Mouse (Mus musculus) lung, embryonic 15.5 days (tissue): ENCODE results near the gene Shisal1. TPM values are rescaled to one million over a fixed set of nuclear protein-coding genes. Genes with fewer than 3 reads are reported as not detected.

Experiments used
- ATAC-seq: fragments of 200-750 bp; cut with Nextera tagmentation; 2 replicates; pipeline ENCODE4 v1.8.0; 2017; ENCODE audit warnings: moderate number of reproducible peaks, borderline replicate concordance; ENCODE audit not compliant: low FRiP score, low TSS enrichment; ENCODE audit errors: extremely low read depth
- H3K27ac ChIP-seq: fragments of 300-500 bp; sonication (generic); 2 replicates; pipeline ENCODE4 v1.5.1; 2015; ENCODE audit warnings: moderate library complexity, mild to moderate bottlenecking, inconsistent platforms
- H3K27me3 ChIP-seq: fragments of 300-500 bp; sonication (generic); 2 replicates; pipeline ENCODE4 v1.6.1; 2015; ENCODE audit warnings: inconsistent platforms
- H3K36me3 ChIP-seq: fragments of 300-500 bp; sonication (generic); 2 replicates; pipeline ENCODE4 v1.6.1; 2015; ENCODE audit warnings: inconsistent platforms
- H3K4me1 ChIP-seq: fragments of 300-500 bp; sonication (generic); 2 replicates; pipeline ENCODE4 v1.6.1; 2015; ENCODE audit warnings: inconsistent platforms
- H3K4me2 ChIP-seq: fragments of 300-500 bp; sonication (generic); 2 replicates; pipeline ENCODE4 v1.6.1; 2015; ENCODE audit warnings: inconsistent platforms, mild to moderate bottlenecking, moderate library complexity
- H3K4me3 ChIP-seq: fragments of 300-500 bp; sonication (generic); 2 replicates; pipeline ENCODE4 v1.5.1; 2015; ENCODE audit warnings: mild to moderate bottlenecking, inconsistent platforms
- H3K9ac ChIP-seq: fragments of 300-500 bp; sonication (generic); 2 replicates; pipeline ENCODE4 v1.6.1; 2015; ENCODE audit warnings: inconsistent platforms
- H3K9me3 ChIP-seq: fragments of 300-500 bp; sonication (generic); 2 replicates; pipeline ENCODE4 v1.6.1; 2016; ENCODE audit warnings: inconsistent platforms
- WGBS: fragments of 180-500 bp; shearing (Covaris S2); methylation state at CpG from one replicate; pipeline ENCODE4 v1.1.7; 2015; 5-methylcytosine and 5-hydroxymethylcytosine counted together
- polyA plus RNA-seq: library from polyadenylated mRNA; unstranded; fragments of >200 nt; fragmentation: Nextera tagmentation; extraction: Ambion mirVana; gene quantifications from 2 replicates; pipeline ENCODE4 v1.2.1, GENCODE M21; 2015

The Shisal1 gene
- 1.1 and 1.3 TPM in 2 replicates for polyA plus RNA-seq

- Histone ChIP-seq H3K27ac (no peak within 1 kb of the TSS), H3K9me3 (no peaks in the 10 kb centered on the region), H3K36me3 (no peaks in the 10 kb centered on the region), H3K27me3 (peaks cover 68% of the 10 kb centered on the region), H3K4me2 (peak within 1 kb of the TSS; percentile 93), H3K4me1 (peaks cover 22% of the 10 kb centered on the region), H3K9ac (peak within 1 kb of the TSS; percentile 40), H3K4me3 (peak within 1 kb of the TSS; percentile 46)
- WGBS, result 10% methylated on average over 9 of the region's 9 CpGs
- no peak for ATAC-seq
Measured at GRCm38 (mm10) chr15:84446997-84447396, at the start of gene Shisal1. Gene Shisal1, minus strand, starts transcription at chr15:84447097.

DNA sequence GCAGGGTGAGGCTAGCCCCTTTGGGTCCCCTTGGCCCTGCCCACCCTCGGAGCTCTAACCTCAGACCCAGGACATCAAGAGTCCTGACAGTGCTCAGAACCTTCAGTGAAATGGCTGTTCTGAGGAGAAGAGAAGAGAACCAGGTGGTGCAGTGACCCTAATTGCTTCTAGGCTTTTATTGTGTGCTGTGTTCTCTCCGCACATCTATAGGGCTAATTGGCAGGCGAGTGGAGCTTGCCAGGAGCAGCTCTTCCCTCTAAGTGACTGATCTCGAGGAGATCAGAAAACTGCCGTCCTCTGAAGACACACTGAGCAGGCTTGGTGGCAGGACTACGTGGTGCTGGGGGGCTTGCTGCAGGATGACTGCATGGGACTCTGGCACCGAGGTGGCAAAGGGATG is 43.6 kb upstream of the Shisal1 start:
- no peaks in the 10 kb centered on the region for H3K36me3 ChIP-seq
- no peaks in the 10 kb centered on the region for H3K4me1 ChIP-seq
- no peak overlapping the region for H3K4me3 ChIP-seq
- H3K4me2 ChIP-seq, result no peak overlapping the region
- H3K27me3 ChIP-seq, result no peaks in the 10 kb centered on the region
- no peaks in the 10 kb centered on the region for H3K9me3 ChIP-seq
- no peak overlapping the region for H3K9ac ChIP-seq
- WGBS, result 61% methylated on average over 7 of the region's 7 CpGs
- no peak overlapping the region for H3K27ac ChIP-seq
- no peak for ATAC-seq

GRCm38 (mm10) chr15:84484255-84484654 is 37.4 kb upstream of the Shisal1 start:
- no peak overlapping the region for H3K4me2 ChIP-seq
- no peaks in the 10 kb centered on the region for H3K36me3 ChIP-seq
- WGBS, result 55% methylated on average over 4 of the region's 4 CpGs
- H3K9me3 ChIP-seq, result no peaks in the 10 kb centered on the region
- no peak overlapping the region for H3K27ac ChIP-seq
- H3K9ac ChIP-seq, result no peak overlapping the region
- no peak for ATAC-seq
- H3K4me3 ChIP-seq, result no peak overlapping the region
- H3K27me3 ChIP-seq, result no peaks in the 10 kb centered on the region
- 0 out of 2 replicates have a peak, but pooled peaks cover 6% of the 10 kb centered on the region for H3K4me1 ChIP-seq

DNA sequence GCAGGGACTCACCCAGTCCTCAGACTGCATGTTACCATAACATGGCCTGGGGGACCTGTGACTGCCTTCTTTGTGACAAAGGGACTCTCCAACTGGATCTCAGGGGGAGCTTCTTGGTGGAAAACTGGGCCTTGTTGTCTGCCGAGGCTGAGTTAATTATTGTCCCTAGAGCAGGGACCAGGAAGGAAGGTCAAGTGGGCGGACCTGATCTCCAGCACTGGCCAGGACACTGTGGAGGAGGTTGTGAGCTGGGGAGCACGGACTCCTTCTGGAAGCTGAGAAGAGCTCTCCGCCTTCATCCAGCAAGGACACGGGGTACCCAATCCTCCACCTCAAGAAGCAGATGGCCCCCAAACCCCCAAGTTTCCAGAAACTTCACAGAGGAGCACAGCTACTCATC is 36.7 kb upstream of the Shisal1 start:
- no peaks in the 10 kb centered on the region for H3K9me3 ChIP-seq
- no peak overlapping the region for H3K4me3 ChIP-seq
- H3K9ac ChIP-seq, result no peak overlapping the region
- H3K27ac ChIP-seq, result no peak overlapping the region
- WGBS, result 44% methylated on average over 5 of the region's 5 CpGs
- no peak overlapping the region for H3K4me2 ChIP-seq
- H3K36me3 ChIP-seq, result no peaks in the 10 kb centered on the region
- no peak for ATAC-seq
- 0 out of 2 replicates have a peak, but pooled peaks cover 6% of the 10 kb centered on the region for H3K4me1 ChIP-seq
- H3K27me3 ChIP-seq, result no peaks in the 10 kb centered on the region

- Histone ChIP-seq H3K4me2 (no peak overlapping the region), H3K9me3 (no peaks in the 10 kb centered on the region), H3K27me3 (no peaks in the 10 kb centered on the region), H3K4me1 (0 out of 2 replicates have a peak, but pooled peaks cover 6% of the 10 kb centered on the region), H3K4me3 (no peak overlapping the region), H3K9ac (no peak overlapping the region), H3K36me3 (no peaks in the 10 kb centered on the region), H3K27ac (no peak overlapping the region)
- 68% methylated on average over 13 of the region's 13 CpGs for WGBS
- no peak for ATAC-seq
Measured at GRCm38 (mm10) chr15:84481259-84481877, 34.5 kb upstream of the Shisal1 start.

DNA sequence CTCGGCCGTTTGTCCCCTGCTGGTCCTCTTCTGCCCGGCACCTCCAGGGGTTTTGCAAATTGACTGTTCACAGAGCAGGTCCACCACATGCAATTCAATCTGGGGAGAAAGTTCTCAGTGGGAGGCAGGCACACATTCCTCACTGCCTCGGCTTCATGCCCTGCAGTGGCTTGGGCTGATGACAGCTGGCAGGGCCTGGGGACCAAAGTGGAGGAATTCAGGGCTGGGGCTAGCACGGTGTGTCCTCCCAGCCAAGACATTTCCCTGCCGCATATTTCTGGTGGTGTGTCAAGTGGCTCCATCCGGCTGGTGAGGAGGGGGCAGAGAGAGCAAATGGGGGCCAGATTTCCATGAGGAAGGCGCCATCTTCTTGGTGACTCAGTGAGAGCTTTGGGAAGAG is 22.5 kb upstream of the Shisal1 start:
- Histone ChIP-seq H3K9me3 (no peaks in the 10 kb centered on the region), H3K4me2 (no peak overlapping the region), H3K4me1 (peaks cover 24% of the 10 kb centered on the region), H3K27ac (no peak overlapping the region), H3K9ac (no peak overlapping the region), H3K4me3 (no peak overlapping the region), H3K27me3 (no peaks in the 10 kb centered on the region), H3K36me3 (no peaks in the 10 kb centered on the region)
- 15% methylated on average over 8 of the region's 8 CpGs for WGBS
- ATAC-seq, result no peak

DNA sequence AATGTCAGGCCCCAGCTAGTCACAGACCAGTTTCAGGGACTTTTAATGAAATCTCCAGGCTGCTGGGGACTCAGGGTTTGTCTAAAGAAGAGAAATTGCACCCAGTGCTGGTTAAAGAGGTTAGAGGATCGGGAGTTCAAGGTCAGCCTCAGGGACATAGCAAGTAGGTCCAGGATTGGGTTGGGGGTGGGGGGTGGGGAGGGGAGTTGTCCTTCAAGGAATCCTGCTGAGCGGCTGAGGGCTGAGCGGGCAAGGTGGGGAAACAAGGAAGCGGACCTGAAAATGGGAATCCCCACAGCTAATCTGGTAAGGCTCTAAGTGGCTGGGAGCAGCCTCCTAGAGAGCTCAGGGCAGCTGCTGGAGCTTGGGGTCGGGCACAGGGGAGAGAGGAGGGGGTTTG is 20.9 kb upstream of the Shisal1 start:
- Histone ChIP-seq H3K4me3 (no peak overlapping the region), H3K9me3 (no peaks in the 10 kb centered on the region), H3K27ac (peak overlapping the region; percentile 46; the same call in 1 of the 2 replicates), H3K4me2 (no peak overlapping the region), H3K27me3 (no peaks in the 10 kb centered on the region), H3K36me3 (no peaks in the 10 kb centered on the region), H3K4me1 (peaks cover 24% of the 10 kb centered on the region), H3K9ac (no peak overlapping the region)
- 67% methylated on average over 5 of the region's 5 CpGs for WGBS
- ATAC-seq, result no peak

GRCm38 (mm10) chr15:84466458-84467267 is 19.8 kb upstream of the Shisal1 start:
- H3K27ac ChIP-seq, result peak overlapping the region; percentile 46
- H3K36me3 ChIP-seq, result no peaks in the 10 kb centered on the region
- peak overlapping the region; percentile 7; the same call in 1 of the 2 replicates for H3K4me2 ChIP-seq
- H3K9me3 ChIP-seq, result no peaks in the 10 kb centered on the region
- H3K27me3 ChIP-seq, result no peaks in the 10 kb centered on the region
- WGBS, result 34% methylated on average over 13 of the region's 13 CpGs
- ATAC-seq, result peak; percentile 55
- no peak overlapping the region for H3K9ac ChIP-seq
- peaks cover 24% of the 10 kb centered on the region for H3K4me1 ChIP-seq
- no peak overlapping the region for H3K4me3 ChIP-seq

- Histone ChIP-seq H3K27me3 (no peaks in the 10 kb centered on the region), H3K4me1 (peaks cover 5% of the 10 kb centered on the region), H3K4me2 (no peak overlapping the region), H3K4me3 (no peak overlapping the region), H3K9me3 (no peaks in the 10 kb centered on the region), H3K36me3 (no peaks in the 10 kb centered on the region), H3K9ac (no peak overlapping the region), H3K27ac (no peak overlapping the region)
- ATAC-seq, result no peak
- WGBS, result 71% methylated on average over 2 of the region's 2 CpGs
Measured at GRCm38 (mm10) chr15:84461429-84461828, 14.5 kb upstream of the Shisal1 start.

DNA sequence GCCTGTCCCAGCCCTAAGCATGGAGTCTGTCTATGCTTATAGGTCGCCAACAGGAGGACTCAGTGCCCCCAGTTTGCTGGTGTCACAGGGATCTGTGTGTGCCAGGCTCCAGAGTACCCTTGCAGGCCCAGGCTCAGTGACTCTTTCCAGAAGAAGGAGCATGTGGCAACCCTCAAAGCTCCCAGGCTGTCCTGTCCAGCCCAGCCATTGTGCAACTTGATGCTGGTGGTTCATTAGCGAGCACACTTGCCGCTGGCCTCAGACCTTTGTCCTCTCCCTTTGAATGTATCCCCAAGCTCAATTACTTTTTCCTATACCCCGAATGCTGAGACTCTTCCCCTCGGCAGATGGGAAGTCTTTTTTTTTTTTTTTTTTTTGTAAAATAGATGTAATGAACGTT is 12.1 kb upstream of the Shisal1 start:
- Histone ChIP-seq H3K9ac (no peak overlapping the region), H3K4me3 (no peak overlapping the region), H3K9me3 (no peaks in the 10 kb centered on the region), H3K4me1 (no peaks in the 10 kb centered on the region), H3K27ac (no peak overlapping the region), H3K36me3 (no peaks in the 10 kb centered on the region), H3K4me2 (no peak overlapping the region), H3K27me3 (no peaks in the 10 kb centered on the region)
- 70% methylated on average over 6 of the region's 6 CpGs for WGBS
- ATAC-seq, result no peak

GRCm38 (mm10) chr15:84455286-84455685 is 8.4 kb upstream of the Shisal1 start:
- H3K4me3 ChIP-seq, result no peak overlapping the region
- WGBS, result 87% methylated on average over 6 of the region's 6 CpGs
- no peak overlapping the region for H3K9ac ChIP-seq
- H3K36me3 ChIP-seq, result no peaks in the 10 kb centered on the region
- ATAC-seq, result no peak
- no peak overlapping the region for H3K27ac ChIP-seq
- H3K9me3 ChIP-seq, result no peaks in the 10 kb centered on the region
- peaks cover 2% of the 10 kb centered on the region; the same call in 1 of the 2 replicates for H3K27me3 ChIP-seq
- peaks cover 9% of the 10 kb centered on the region for H3K4me1 ChIP-seq
- no peak overlapping the region for H3K4me2 ChIP-seq

DNA sequence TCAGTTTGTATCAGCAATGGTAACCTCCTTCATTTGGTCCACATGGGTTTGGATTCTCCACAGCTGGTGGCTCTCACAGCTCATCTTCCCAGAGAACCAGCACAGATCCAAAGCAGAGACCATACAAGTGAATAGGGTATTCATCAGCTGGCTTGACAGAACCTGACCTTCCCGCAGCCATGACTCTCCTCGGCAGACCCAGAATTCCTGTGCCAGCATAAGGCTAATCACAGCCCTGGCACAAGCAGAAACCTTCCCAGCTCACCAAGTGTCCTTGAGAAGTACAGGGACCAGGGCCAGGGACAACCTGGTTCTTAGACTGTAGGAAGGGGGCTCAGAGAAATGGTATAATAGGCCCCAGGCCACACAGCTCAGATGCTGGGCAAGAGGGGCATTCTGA is 6.2 kb upstream of the Shisal1 start:
- H3K27ac ChIP-seq, result no peak overlapping the region
- no peak for ATAC-seq
- H3K27me3 ChIP-seq, result peaks cover 18% of the 10 kb centered on the region
- WGBS, result 69% methylated on average over 2 of the region's 2 CpGs
- H3K4me2 ChIP-seq, result no peak overlapping the region
- no peak overlapping the region for H3K4me3 ChIP-seq
- peaks cover 12% of the 10 kb centered on the region for H3K4me1 ChIP-seq
- no peak overlapping the region for H3K9ac ChIP-seq
- H3K36me3 ChIP-seq, result no peaks in the 10 kb centered on the region
- no peaks in the 10 kb centered on the region for H3K9me3 ChIP-seq
